Mouse (Mus musculus) small intestine, adult 2 months (tissue): ENCODE results near the gene Gm10799.

Experiments used
- CTCF ChIP-seq: fragments of 200-500 bp; IDR thresholded peaks from 2 replicates; pipeline ENCODE4 v1.5.1; 2012; ENCODE audit warnings: low read depth, mild to moderate bottlenecking, control low read depth, inconsistent platforms, low read length, moderate library complexity, mixed read lengths; ENCODE audit not compliant: insufficient replicate concordance, insufficient read length; ENCODE audit errors: extremely low read depth
- POLR2A ChIP-seq: fragments of 200-500 bp; IDR thresholded peaks from 2 replicates; pipeline ENCODE4 v1.6.1; 2012; ENCODE audit warnings: low read depth, mild to moderate bottlenecking, control low read depth, inconsistent platforms, low read length, moderate library complexity

DNA sequence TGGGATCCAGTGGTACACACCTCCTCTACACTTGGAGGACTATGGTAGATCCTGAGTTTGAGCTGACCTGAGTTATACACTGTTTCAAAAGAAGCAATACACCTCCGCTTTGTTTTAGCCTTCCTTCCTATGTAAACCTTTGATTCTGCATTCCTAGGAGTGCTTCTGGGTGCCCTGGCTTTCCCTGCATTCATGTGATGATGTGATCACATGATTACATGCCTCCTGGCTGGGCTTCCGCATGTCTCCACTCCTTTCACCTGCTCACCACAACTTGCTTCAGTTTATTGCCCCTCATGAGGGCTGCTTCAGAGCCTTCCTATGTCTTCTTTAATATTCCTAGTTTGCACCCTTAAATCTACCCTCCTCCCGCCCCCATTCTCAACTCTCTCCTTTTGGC is 36.3 kb downstream of the Gm10799 start:
- TF ChIP-seq CTCF (no peak), POLR2A (no peak)
